Mouse (Mus musculus) ES-CJ7 (cell line): ENCODE data around the gene Pknox1.

Experiments used
- DNase-seq: peaks from one replicate; pipeline ENCODE4 v3.0.0; 2011; ENCODE audit warnings: low read depth, low spot score

Pknox1 gene

DNA sequence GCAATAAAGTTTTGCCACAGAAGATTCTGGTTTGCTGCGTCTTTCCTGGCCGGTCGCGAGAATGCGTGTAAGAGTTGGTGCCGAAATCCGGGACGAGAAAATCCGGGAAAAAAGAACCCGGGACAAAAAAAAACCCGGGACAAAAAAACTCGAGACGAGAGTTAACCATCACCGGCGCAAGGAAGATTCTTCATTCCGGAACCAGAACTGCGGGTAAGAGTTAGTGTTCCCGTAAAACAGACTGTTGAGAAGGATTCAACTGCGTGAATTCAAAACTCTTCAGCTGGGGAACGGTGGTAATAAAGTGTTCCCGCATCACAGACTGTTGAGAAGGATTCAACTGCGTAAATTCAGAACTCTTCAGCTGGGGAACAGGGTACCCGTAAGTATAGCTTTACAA is 11.9 kb upstream of the Pknox1 start:
- DNase-seq, result peak; percentile 74

DNA sequence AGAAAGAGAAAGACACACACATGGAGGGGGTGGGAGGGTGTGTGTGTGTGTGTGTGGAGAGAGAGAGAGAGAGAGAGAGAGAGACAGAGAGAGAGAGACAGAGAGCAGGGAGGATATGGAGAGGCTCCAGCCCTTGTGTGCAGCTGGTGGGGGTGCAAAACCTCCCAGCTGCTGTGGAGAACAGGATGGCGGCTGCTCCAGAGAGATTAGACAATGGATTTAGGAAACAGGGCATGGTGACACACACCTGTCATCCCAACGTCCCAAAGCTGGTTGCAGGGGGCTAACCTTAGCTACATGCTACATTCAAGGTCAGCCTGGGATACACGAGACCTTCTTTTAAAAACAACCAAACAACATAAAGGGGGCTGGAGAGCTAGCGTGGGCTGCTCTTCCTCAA is 8.3 kb upstream of the Pknox1 start:
- DNase-seq, result no peak

DNA sequence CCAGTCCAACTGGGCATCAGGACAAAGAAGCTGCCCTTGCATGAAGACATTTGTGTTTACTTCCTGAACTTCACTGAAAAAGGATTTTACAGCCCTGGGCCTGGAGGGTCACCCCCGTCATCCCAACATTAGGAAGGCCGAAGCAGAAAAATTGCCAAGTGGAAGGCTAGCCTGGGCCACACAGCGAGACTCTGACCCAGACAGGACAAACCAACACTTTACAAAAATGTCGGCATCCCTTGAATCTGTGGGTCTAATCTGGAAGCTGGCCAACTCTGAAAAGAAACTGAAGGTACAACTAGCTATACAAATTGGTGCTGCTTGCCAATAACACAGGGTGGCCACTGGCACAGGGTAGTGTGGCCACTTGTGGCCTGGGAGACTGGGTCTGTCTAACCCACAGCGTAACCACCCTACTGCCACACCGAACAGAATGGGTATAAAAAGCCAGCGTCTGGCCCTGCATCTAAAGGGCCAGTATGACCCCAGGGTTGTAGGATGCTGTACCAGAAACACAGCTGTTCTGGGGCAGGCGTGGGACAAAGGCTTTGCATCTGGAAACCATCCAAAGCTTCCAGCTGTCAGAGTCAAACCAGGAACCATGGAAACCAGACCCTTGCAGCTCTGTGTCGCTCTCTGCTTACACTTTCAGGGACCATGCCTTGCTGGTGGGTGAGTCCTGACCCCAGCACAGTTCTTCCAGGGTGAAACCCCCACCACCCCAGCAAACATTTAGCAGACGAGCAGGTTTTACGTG is 7.2 kb upstream of the Pknox1 start:
- no peak for DNase-seq

- DNase-seq, result peak; percentile 55
Measured at GRCm38 (mm10) chr17:31557947-31558542, 6.5 kb upstream of the Pknox1 start.

DNA sequence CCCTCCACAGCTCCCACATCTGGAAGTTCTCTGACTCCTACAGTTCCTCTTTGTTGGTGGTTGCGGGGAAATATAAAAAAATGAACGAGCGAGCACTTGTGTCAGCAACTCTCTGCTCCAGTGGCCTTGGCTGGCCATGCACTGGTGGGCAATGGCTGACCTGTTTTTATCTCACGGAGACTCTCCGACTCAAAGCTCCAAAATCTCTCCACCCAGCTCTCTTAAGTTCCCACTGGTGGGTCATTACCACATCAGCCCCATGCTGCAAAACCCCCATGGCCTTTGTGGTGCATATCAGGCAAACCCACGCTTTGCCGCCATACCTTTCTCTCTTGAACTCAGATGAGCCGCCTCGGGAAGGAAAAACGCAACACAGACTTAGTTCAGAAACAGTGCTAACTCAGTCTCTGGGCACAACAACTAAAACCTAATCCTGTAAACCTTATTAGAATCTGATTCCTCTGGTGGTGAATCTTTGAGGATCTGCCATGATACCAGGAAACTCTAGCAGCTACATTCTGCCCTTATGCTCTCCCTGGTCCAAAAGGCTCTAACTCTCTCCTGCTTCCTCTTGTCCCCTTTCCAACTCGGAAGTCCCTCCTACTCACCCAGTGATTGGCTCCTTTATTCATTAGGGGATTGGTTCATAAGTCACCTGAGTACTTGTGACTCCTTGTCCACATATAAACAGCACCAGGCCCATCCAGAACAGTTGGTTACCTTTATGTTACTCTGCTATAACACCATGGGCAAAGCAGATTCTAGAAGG is 5.3 kb upstream of the Pknox1 start:
- DNase-seq, result peak; percentile 68

DNA sequence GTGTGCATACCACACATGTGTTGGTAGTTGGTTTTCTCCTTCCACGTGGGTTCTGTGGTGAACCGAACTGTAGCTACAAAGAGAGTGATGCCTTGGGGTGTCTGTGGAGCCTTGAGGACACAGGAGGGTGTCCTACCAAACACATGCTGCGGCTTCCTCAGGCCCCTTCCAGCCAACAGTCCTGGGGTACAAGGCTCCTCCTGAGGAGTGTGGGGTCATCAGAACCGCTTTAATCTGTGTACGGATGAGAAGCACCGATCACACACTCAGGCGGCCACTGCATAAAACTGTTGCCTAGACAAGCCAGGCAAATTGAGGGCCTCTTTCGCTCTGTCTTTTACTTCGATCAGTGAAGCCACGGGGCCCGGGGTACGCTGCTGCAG is 911 bp upstream of the Pknox1 start:
- DNase-seq, result peak; percentile 23

GRCm38 (mm10) chr17:31564858-31565140 is 265 bp downstream of the Pknox1 start:
- no peak for DNase-seq

- peak; percentile 52 for DNase-seq
Measured at GRCm38 (mm10) chr17:31565141-31566056, 865 bp downstream of the Pknox1 start.

GRCm38 (mm10) chr17:31566276-31566675 is 1.7 kb downstream of the Pknox1 start:
- DNase-seq, result no peak

DNA sequence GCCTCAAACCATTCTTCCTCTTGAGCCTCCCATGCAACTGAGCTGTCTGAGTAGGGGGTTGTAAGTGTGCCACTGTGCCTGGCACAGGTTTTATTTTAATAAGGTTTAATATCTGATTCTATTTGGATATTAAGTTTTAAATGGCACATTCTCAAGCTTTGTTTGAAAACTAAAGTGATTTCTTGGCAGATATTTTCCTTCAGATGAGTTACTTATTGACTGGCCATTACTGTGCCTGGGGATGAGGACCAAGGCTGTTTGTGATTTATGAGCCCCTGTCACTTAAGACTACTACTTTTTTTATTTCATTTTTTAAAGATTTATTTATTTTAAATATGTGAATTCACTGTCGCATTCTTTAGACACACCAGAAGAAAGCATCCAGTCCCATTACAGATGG is 5.2 kb downstream of the Pknox1 start:
- no peak for DNase-seq

DNA sequence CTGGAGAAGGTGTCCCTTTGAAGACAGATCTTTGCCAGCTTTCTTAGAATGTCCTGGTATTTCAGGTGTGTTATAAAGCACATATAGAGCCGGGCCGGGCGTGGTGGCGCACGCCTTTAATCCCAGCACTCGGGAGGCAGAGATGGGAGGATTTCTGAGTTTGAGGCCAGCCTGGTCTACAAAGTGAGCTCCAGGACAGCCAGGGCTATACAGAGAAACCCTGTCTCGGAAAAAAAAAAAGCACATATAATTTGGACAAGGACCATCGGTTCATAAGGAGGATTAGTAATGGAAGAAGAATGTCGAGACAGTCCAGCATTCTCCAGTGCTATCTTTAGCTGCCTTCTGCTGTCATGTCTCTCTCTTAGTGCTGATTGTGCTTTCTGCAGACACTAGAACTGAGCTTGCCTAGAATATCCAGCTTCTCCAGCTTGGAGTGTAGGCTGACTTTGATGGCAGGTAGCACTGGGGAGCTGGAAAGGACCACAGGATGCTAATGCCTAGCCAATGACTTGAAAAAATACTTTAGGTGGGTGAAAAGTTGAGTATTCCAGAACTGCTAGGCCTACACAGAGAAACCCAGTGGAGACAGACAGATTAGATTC is 5.9 kb downstream of the Pknox1 start:
- peak; percentile 78 for DNase-seq

- DNase-seq, result no peak
Measured at GRCm38 (mm10) chr17:31571689-31572088, 7.2 kb downstream of the Pknox1 start.

DNA sequence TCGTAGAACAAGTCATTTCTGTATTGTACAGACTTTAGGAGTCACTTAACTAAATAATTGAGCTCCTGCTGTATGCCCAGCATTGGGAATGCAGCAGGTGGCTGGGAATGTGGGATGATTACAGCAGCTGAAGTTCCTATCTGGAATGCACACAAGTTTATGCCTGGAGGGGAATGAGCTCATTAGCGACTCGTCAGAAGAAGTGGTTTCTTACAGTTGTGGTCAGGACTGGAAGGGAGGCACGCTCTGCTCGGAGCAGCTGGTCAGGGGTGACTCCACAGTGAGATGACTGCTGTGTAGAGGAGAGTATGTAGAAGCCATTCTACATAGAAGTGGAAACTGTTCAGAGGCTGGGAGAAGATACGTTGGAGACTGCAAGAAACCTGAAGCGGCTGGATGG is 10.1 kb downstream of the Pknox1 start:
- no peak for DNase-seq

GRCm38 (mm10) chr17:31576394-31577175 is 12.1 kb downstream of the Pknox1 start:
- no peak for DNase-seq

DNA sequence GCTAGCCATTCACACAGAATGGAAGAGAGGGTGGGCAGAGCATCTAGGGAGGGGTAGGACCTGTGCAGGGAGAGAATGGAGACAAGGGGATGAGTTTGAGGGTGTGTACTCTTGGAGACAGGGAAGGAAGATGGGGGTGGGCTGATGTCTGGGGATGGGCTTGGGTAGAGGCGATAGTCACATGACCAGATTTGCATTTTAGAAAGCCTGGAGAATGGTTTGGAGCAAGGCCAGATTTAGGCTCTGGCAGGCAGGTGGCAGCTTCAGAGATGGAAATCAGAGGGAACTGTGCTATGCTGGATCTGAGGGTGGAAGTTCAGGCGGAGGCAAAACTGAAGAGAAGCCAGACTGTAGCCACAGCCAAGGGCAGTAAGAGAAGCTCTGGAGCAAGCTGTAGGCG is 15.8 kb downstream of the Pknox1 start:
- DNase-seq, result peak; percentile 92

- DNase-seq, result no peak
Measured at GRCm38 (mm10) chr17:31583185-31583584, 18.7 kb downstream of the Pknox1 start.

GRCm38 (mm10) chr17:31583781-31584180 is 19.2 kb downstream of the Pknox1 start:
- no peak for DNase-seq

DNA sequence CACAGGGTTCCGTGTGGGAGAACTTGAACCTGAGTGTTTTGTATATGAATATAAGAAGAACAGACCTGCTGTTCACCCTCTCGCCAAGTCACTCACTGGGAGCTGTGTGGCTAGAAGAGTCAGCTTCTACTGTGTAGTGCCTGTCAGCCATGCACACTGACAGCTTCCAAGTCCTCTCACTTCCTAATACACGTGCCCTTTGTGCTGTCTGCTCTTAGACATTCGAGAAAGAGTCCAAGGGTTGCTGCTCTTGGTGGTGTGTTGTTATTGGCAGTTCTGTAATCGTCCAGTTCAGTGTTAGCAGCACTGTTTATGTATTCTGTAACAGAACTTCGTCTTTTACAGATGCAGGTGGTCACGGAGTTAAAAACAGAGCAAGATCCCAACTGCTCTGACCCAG is 23.6 kb downstream of the Pknox1 start:
- no peak for DNase-seq

GRCm38 (mm10) chr17:31588726-31589125 is 24.2 kb downstream of the Pknox1 start:
- peak; percentile 91 for DNase-seq

DNA sequence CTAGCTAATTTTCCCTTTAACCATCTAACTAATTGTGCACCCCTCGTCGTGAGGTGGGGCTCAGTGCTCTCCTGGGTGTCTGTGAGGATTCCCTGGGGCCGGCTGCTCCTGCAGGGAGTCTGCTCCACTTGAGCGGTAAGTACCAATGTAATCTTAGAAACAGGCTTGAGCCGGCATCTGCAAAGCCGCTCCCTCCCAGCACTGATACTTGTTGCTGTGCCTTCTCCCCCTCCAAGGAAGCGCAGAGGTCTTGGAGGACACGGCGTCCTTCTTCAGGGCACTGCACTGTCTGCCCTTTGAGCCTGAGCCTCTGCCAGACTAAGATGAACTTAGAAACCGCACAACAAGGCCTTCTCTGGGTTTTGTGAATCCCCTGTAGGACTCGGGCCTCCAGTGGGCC is 26.3 kb downstream of the Pknox1 start:
- DNase-seq, result peak; percentile 59

GRCm38 (mm10) chr17:31594590-31594989 is 30.1 kb downstream of the Pknox1 start:
- no peak for DNase-seq
